Mouse (Mus musculus): ENCODE results near the gene Trim54. TPM values are rescaled to one million over a fixed set of nuclear protein-coding genes. Genes with fewer than 3 reads are reported as not detected.

The Trim54 gene
- total and polyA plus RNA-seq, 3 experiments: not detected

DNA sequence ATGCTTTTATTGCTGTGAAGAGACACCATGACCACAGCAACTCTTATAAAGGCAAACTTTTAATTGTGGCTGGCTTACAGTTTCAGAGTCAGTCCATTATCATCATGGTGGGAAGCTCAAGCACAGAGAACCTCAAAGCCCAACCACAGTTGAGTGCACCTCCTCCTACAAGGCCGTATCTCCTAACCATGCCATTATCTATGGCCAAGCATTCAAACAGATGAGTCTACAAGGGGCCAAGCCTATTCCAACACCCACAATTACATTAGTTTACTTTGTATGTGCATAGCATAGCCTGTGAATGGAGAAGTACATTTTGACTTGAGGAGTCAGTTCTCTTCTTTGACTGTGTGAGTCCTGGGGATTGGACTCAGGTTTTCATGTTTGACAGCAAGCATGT is 48.4 kb downstream of the Trim54 start:
- Histone ChIP-seq H3K27ac (ENCODE audit: control insufficient read depth, low read depth, low read length) (peak overlapping the region; percentile 64), H3K4me3 (ENCODE audit: control insufficient read depth in 1 of 2, insufficient read depth in 1 of 2, low read depth in 2 of 2, low read length in 2 of 2) (no peak overlapping the region), H3K79me2 (ENCODE audit: control insufficient read depth, insufficient read depth, low read length, poor library complexity) (no peaks in the 10 kb centered on the region), H3K4me1 (ENCODE audit: control insufficient read depth in 1 of 2, insufficient read depth in 2 of 2, low read length in 2 of 2) (peaks cover 20 to 22% of the 10 kb centered on the region in 2 experiments), H3K9ac (ENCODE audit: control insufficient read depth, low read depth, low read length, poor library complexity, severe bottlenecking) (no peak overlapping the region), H3K27me3 (ENCODE audit: control insufficient read depth in 1 of 2, insufficient read depth in 2 of 2, low read length in 2 of 2) (no peaks in the 10 kb centered on the region), H3K36me3 (ENCODE audit: control insufficient read depth in 1 of 2, insufficient read depth in 2 of 2, low read length in 2 of 2) (peaks cover 48 to 49% of the 10 kb centered on the region in 2 experiments), H3K9me3 (replicated peaks; ENCODE audit: insufficient read depth, low read length) (no peaks in the 10 kb centered on the region)
- DNase-seq (ENCODE audit: low read depth, low spot score): peak; percentile 89
- TF ChIP-seq KAT2A (conservative IDR thresholded peaks at IDR 0.05; ENCODE audit: low read depth, low read length) (0 out of 2 replicates have a peak, but pooled peaks have one; percentile 16), MXI1 (IDR thresholded peaks at IDR 0.05; ENCODE audit: low read depth, low read length) (peak; percentile 75), ZC3H11A (IDR thresholded peaks at IDR 0.05; ENCODE audit: low read depth, low read length) (no peak), E2F4 (IDR thresholded peaks at IDR 0.05; ENCODE audit: borderline replicate concordance, low read depth, low read length) (no peak), MAFK (IDR thresholded peaks at IDR 0.05; ENCODE audit: borderline replicate concordance, low read depth, low read length) (peak; percentile 42; the same call in 1 of the 2 replicates), SMC3 (IDR thresholded peaks at IDR 0.05; ENCODE audit: low read depth, low read length) (peak; percentile 14; the same call in 1 of the 2 replicates), NRF1 (IDR thresholded peaks at IDR 0.05; ENCODE audit: insufficient read depth, low read depth, low read length, poor library complexity, severe bottlenecking) (no peak), EP300 (IDR thresholded peaks at IDR 0.05; ENCODE audit: low read depth in 1 of 2, low read length in 2 of 2) (peak; percentile 85 to 90), ZNF384 (IDR thresholded peaks at IDR 0.05; ENCODE audit: low read depth, low read length) (no peak), NELFE (IDR thresholded peaks at IDR 0.05; ENCODE audit: low read depth, low read length) (no peak), SIN3A (IDR thresholded peaks at IDR 0.05; ENCODE audit: low read length) (peak; percentile 88), POLR2A (IDR thresholded peaks at IDR 0.05; ENCODE audit: control insufficient read depth in 1 of 2, insufficient read depth in 1 of 2, low read depth in 1 of 2, low read length in 2 of 2, poor library complexity in 1 of 2) (no peak; a peak in 1 of 4 replicates), MEF2A (IDR thresholded peaks at IDR 0.05; ENCODE audit: extremely low read depth, insufficient replicate concordance, low read depth, low read length, poor library complexity, severe bottlenecking) (peak; percentile 17; the same call in 1 of the 2 replicates), CHD2 (IDR thresholded peaks at IDR 0.05; ENCODE audit: low read length) (no peak), TBP (IDR thresholded peaks at IDR 0.05; ENCODE audit: low read depth, low read length) (no peak), MYC (IDR thresholded peaks at IDR 0.05; ENCODE audit: low read depth, low read length) (0 out of 2 replicates have a peak, but pooled peaks have one; percentile 45), RAD21 (IDR thresholded peaks at IDR 0.05; ENCODE audit: low read depth, low read length) (no peak), USF2 (IDR thresholded peaks at IDR 0.05; ENCODE audit: borderline replicate concordance in 1 of 2, insufficient read depth in 1 of 2, low read depth in 1 of 2, low read length in 2 of 2) (no peak), TCF12 (IDR thresholded peaks at IDR 0.05; ENCODE audit: low read depth, low read length) (peak; percentile 76), ZMIZ1 (IDR thresholded peaks at IDR 0.05; ENCODE audit: low read depth, low read length) (no peak), GATA1 (IDR thresholded peaks at IDR 0.05; ENCODE audit: low read depth, low read length) (peak; percentile 87), RCOR1 (IDR thresholded peaks at IDR 0.05; ENCODE audit: low read depth, low read length) (peak; percentile 77), ETS1 (IDR thresholded peaks at IDR 0.05; ENCODE audit: low read depth, low read length) (peak; percentile 84), TAL1 (IDR thresholded peaks at IDR 0.05; ENCODE audit: low read length) (no peak), ZKSCAN1 (IDR thresholded peaks at IDR 0.05; ENCODE audit: low read depth, low read length) (no peak), POLR2AphosphoS2 (IDR thresholded peaks at IDR 0.05; ENCODE audit: low read length) (0 out of 2 replicates have a peak, but pooled peaks have one; percentile 40), MAZ (IDR thresholded peaks at IDR 0.05; ENCODE audit: low read depth, low read length) (0 out of 2 replicates have a peak, but pooled peaks have one; percentile 41), POLR2AphosphoS5 (IDR thresholded peaks at IDR 0.05; ENCODE audit: borderline replicate concordance, low read depth, low read length) (no peak), GABPA (IDR thresholded peaks at IDR 0.05; ENCODE audit: low read depth, low read length) (no peak), MYB (IDR thresholded peaks at IDR 0.05; ENCODE audit: low read depth, low read length) (peak; percentile 69), USF1 (IDR thresholded peaks at IDR 0.05; ENCODE audit: low read depth, low read length) (no peak), CTCF (IDR thresholded peaks at IDR 0.05 in 2 of 3, conservative IDR thresholded peaks at IDR 0.05 in 1 of 3; ENCODE audit: control insufficient read depth in 1 of 3, insufficient read depth in 1 of 3, low read depth in 2 of 3, low read length in 3 of 3, poor library complexity in 1 of 3, severe bottlenecking in 1 of 3) (no peak), BHLHE40 (IDR thresholded peaks at IDR 0.05; ENCODE audit: borderline replicate concordance, low read depth, low read length) (no peak), MAX (IDR thresholded peaks at IDR 0.05; ENCODE audit: low read length) (peak; percentile 30), ELF1 (IDR thresholded peaks at IDR 0.05; ENCODE audit: low read depth, low read length) (no peak), HCFC1 (IDR thresholded peaks at IDR 0.05; ENCODE audit: low read depth, low read length) (no peak), JUND (IDR thresholded peaks at IDR 0.05; ENCODE audit: low read depth, low read length) (no peak), CHD1 (IDR thresholded peaks at IDR 0.05; ENCODE audit: low read depth, low read length) (no peak)
